Mouse (Mus musculus): ENCODE results near the gene Ampd1.

Gene Ampd1

GRCm38 (mm10) chr3:103073771-103074170, at the start of gene Ampd1:
Gene Ampd1, plus strand, starts transcription at chr3:103074014.
- no peak for DNase-seq (ENCODE audit: low read depth, low spot score)

- no peak for DNase-seq (ENCODE audit: low read depth, low spot score)
These were observed 47.6 kb upstream of the Ampd1 start for GRCm38 (mm10) chr3:103026174-103026573.

- DNase-seq (ENCODE audit: low read depth, low spot score): no peak
These were observed 33.5 kb upstream of the Ampd1 start for GRCm38 (mm10) chr3:103040285-103040684.

- no peak for DNase-seq (ENCODE audit: low read depth, low spot score)
These were observed 32.9 kb upstream of the Ampd1 start for GRCm38 (mm10) chr3:103040861-103041379.

GRCm38 (mm10) chr3:103056016-103056595, 17.7 kb upstream of the Ampd1 start:
- DNase-seq (ENCODE audit: low read depth, low spot score): no peak

- DNase-seq (ENCODE audit: low read depth, low spot score): no peak
These were observed 16.1 kb upstream of the Ampd1 start for GRCm38 (mm10) chr3:103057752-103058151.

GRCm38 (mm10) chr3:103058207-103059157, 15.3 kb upstream of the Ampd1 start, which contains the start of gene Nras:
Gene Nras, plus strand, starts transcription at chr3:103058285.
- DNase-seq (ENCODE audit: low read depth, low spot score): peak; percentile 87

- DNase-seq (ENCODE audit: low read depth, low spot score): no peak
These were observed 6.9 kb upstream of the Ampd1 start for GRCm38 (mm10) chr3:103066927-103067326.

GRCm38 (mm10) chr3:103068971-103069370, 4.8 kb upstream of the Ampd1 start:
- DNase-seq (ENCODE audit: low read depth, low spot score): no peak

- DNase-seq (ENCODE audit: low read depth, low spot score): no peak
These were observed 2.1 kb downstream of the Ampd1 start for GRCm38 (mm10) chr3:103075871-103076270.

GRCm38 (mm10) chr3:103076476-103076875, 2.7 kb downstream of the Ampd1 start:
- no peak for DNase-seq (ENCODE audit: low read depth, low spot score)

- DNase-seq (ENCODE audit: low read depth, low spot score): no peak
These were observed 5.5 kb downstream of the Ampd1 start for GRCm38 (mm10) chr3:103079301-103079700.

- no peak for DNase-seq (ENCODE audit: low read depth, low spot score)
These were observed 7.2 kb downstream of the Ampd1 start for GRCm38 (mm10) chr3:103081051-103081450.

- no peak for DNase-seq (ENCODE audit: low read depth, low spot score)
These were observed 8.1 kb downstream of the Ampd1 start for GRCm38 (mm10) chr3:103081861-103082453.

- DNase-seq (ENCODE audit: low read depth, low spot score): no peak
These were observed 8.9 kb downstream of the Ampd1 start for GRCm38 (mm10) chr3:103082761-103083160.

- no peak for DNase-seq (ENCODE audit: low read depth, low spot score)
These were observed 12.2 kb downstream of the Ampd1 start for GRCm38 (mm10) chr3:103085986-103086385.

GRCm38 (mm10) chr3:103091753-103092152, 17.9 kb downstream of the Ampd1 start:
- no peak for DNase-seq (ENCODE audit: low read depth, low spot score)

- DNase-seq (ENCODE audit: low read depth, low spot score): no peak
These were observed 24.8 kb downstream of the Ampd1 start for GRCm38 (mm10) chr3:103098662-103099061.

- DNase-seq (ENCODE audit: low read depth, low spot score): no peak
These were observed 25.9 kb downstream of the Ampd1 start for GRCm38 (mm10) chr3:103099667-103100066.

- DNase-seq (ENCODE audit: low read depth, low spot score): no peak
These were observed 26.9 kb downstream of the Ampd1 start for GRCm38 (mm10) chr3:103100735-103101134.

GRCm38 (mm10) chr3:103101194-103101593, 27.4 kb downstream of the Ampd1 start:
- DNase-seq (ENCODE audit: low read depth, low spot score): no peak

- no peak for DNase-seq (ENCODE audit: low read depth, low spot score)
These were observed 28.1 kb downstream of the Ampd1 start for GRCm38 (mm10) chr3:103101909-103102308.
